Mouse (Mus musculus) heart, embryonic 16.5 days (tissue): ENCODE data around the gene Pdgfc. TPM values are rescaled to one million over a fixed set of nuclear protein-coding genes. Genes with fewer than 3 reads are reported as not detected.

Experiments used
- ATAC-seq: fragments of 200-750 bp; cut with Nextera tagmentation; replicated peaks from 2 replicates; pipeline ENCODE4 v1.8.0; 2017; ENCODE audit warnings: moderate number of reproducible peaks; ENCODE audit not compliant: insufficient read depth, low FRiP score; ENCODE audit errors: extremely low read depth
- H3K27ac ChIP-seq: fragments of 300-500 bp; sonication (generic); 2 replicates; pipeline ENCODE4 v1.5.1; 2014; ENCODE audit warnings: mild to moderate bottlenecking, low read length, control low read depth, moderate library complexity
- H3K27me3 ChIP-seq: fragments of 300-500 bp; sonication (generic); 2 replicates; pipeline ENCODE4 v1.6.1; 2014; ENCODE audit warnings: low read length, mixed read lengths; ENCODE audit not compliant: control insufficient read depth, insufficient read depth
- H3K36me3 ChIP-seq: fragments of 300-500 bp; sonication (generic); 2 replicates; pipeline ENCODE4 v1.6.1; 2014; ENCODE audit not compliant: control insufficient read depth, insufficient read depth
- H3K4me1 ChIP-seq: fragments of 300-500 bp; sonication (generic); 2 replicates; pipeline ENCODE4 v1.6.1; 2014; ENCODE audit warnings: low read length, mixed read lengths; ENCODE audit not compliant: control insufficient read depth, insufficient read depth
- H3K4me2 ChIP-seq: fragments of 300-500 bp; sonication (generic); 2 replicates; pipeline ENCODE4 v1.6.1; 2014; ENCODE audit warnings: low read depth, mild to moderate bottlenecking, control low read depth, low read length
- H3K4me3 ChIP-seq: fragments of 300-500 bp; sonication (generic); 2 replicates; pipeline ENCODE4 v1.5.1; 2014; ENCODE audit warnings: mild to moderate bottlenecking, control low read depth, low read length
- H3K9ac ChIP-seq: fragments of 300-500 bp; sonication (generic); 2 replicates; pipeline ENCODE4 v1.6.1; 2014; ENCODE audit warnings: low read length, control low read depth
- H3K9me3 ChIP-seq: fragments of 300-500 bp; sonication (generic); replicated peaks from 2 replicates; pipeline ENCODE4 v1.6.1; 2016; ENCODE audit warnings: low read length; ENCODE audit not compliant: control insufficient read depth
- WGBS: fragments of 180-500 bp; shearing (Covaris S2); extraction: QIAGEN DNeasy Blood & Tissue Kit; methylation state at CpG from one replicate; pipeline ENCODE4 v1.1.7; 2014; 5-methylcytosine and 5-hydroxymethylcytosine counted together
- polyA plus RNA-seq: library from polyadenylated mRNA; unstranded; fragments of >200 nt; fragmentation: Nextera tagmentation; extraction: Ambion mirVana; gene quantifications from 2 replicates; pipeline ENCODE4 v1.2.1, GENCODE M21; 2015

The Pdgfc gene
- polyA plus RNA-seq, 1 experiment from 2014 or later: 3.4 TPM

DNA sequence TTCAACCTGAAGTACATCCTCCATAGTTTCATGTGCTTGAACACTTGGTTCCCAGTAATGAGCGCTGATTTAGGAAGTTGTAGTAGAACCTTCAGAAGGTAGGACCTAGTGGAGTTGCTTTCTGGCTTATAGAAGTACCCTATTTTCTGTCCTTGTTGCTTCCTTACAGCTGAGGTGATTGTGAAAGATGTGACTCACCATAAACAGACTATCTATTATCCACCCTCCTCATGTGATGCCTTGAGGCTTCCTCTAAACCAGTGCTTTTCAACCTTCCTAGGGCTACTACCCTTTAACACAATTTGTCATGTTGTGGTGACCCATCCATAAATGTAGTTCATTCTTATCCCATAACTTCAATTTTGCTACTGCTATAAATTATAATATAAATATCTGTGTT is 226.6 kb downstream of the Pdgfc start:
- Histone ChIP-seq H3K9me3 (no peaks in the 10 kb centered on the region), H3K4me2 (no peak overlapping the region), H3K9ac (no peak overlapping the region), H3K4me1 (no peaks in the 10 kb centered on the region), H3K27ac (no peak overlapping the region), H3K36me3 (no peaks in the 10 kb centered on the region), H3K27me3 (no peaks in the 10 kb centered on the region), H3K4me3 (no peak overlapping the region)
- no peak for ATAC-seq
- WGBS: 85% methylated on average over 1 of the region's 1 CpGs

Other genes with a start within 250 kb of the Pdgfc start
- 0.35 and 0.50 TPM in 2 replicates for gene Gria2, start 233.6 kb upstream of the Pdgfc start, polyA plus RNA-seq
- 1.5 and 2.1 TPM in 2 replicates for gene Glrb, start 122.8 kb upstream of the Pdgfc start, polyA plus RNA-seq